Mouse (Mus musculus) myocyte (in vitro differentiated cells): Measurements from ENCODE around the gene Cldn3. TPM values are rescaled to one million over a fixed set of nuclear protein-coding genes. Genes with fewer than 3 reads are reported as not detected.

ENCODE experiments used
- H3K27me3 ChIP-seq: one replicate; pipeline ENCODE4 v1.6.1; 2011; ENCODE audit not compliant: control insufficient read depth, insufficient read depth, insufficient read length
- H3K36me3 ChIP-seq: one replicate; pipeline ENCODE4 v1.6.1; 2011; ENCODE audit not compliant: control insufficient read depth, insufficient read depth
- H3K4me2 ChIP-seq: one replicate; pipeline ENCODE4 v1.6.1; 2011; ENCODE audit warnings: low read depth, control low read depth
- H3K4me3 ChIP-seq: one replicate; pipeline ENCODE4 v1.5.1; 2011; ENCODE audit warnings: mild to moderate bottlenecking, control low read depth, moderate library complexity
- H3K79me2 ChIP-seq: one replicate; pipeline ENCODE4 v1.6.1; 2011; ENCODE audit not compliant: control insufficient read depth, insufficient read depth
- H3ac ChIP-seq: one replicate; pipeline ENCODE4 v1.6.1; 2011; ENCODE audit not compliant: control insufficient read depth, insufficient read length
- CEBPB ChIP-seq: IDR thresholded peaks from 2 replicates; pipeline ENCODE4 v1.6.1; 2011; ENCODE audit warnings: mild to moderate bottlenecking, moderate library complexity; ENCODE audit not compliant: poor library complexity, insufficient read depth, severe bottlenecking
- E2F4 ChIP-seq: IDR thresholded peaks from one replicate; pipeline ENCODE4 v1.6.1; 2011; ENCODE audit warnings: mild to moderate bottlenecking, control low read depth, moderate library complexity; ENCODE audit not compliant: insufficient read depth
- MAX ChIP-seq: IDR thresholded peaks from one replicate; pipeline ENCODE4 v1.6.1; 2011; ENCODE audit warnings: low read depth, mild to moderate bottlenecking, control low read depth
- MYOD1 ChIP-seq, 3 experiments: IDR thresholded peaks; one replicate each; pipeline ENCODE4 v1.6.1; 2011; ENCODE audit warnings: control low read depth in 2 of 3, low read depth in 2 of 3, mild to moderate bottlenecking in 2 of 3, moderate library complexity in 1 of 3; ENCODE audit not compliant: insufficient read length in 2 of 3, control insufficient read depth in 1 of 3
- MYOG ChIP-seq, 3 experiments: IDR thresholded peaks; one replicate each; pipeline ENCODE4 v1.6.1; 2011; ENCODE audit warnings: control low read depth in 2 of 3, low read depth in 2 of 3, mild to moderate bottlenecking in 2 of 3; ENCODE audit not compliant: insufficient read length in 2 of 3, control insufficient read depth in 1 of 3, insufficient read depth in 1 of 3
- POLR2A ChIP-seq: IDR thresholded peaks from one replicate; pipeline ENCODE4 v1.6.1; 2011; ENCODE audit warnings: low read depth, mild to moderate bottlenecking, control low read depth, moderate library complexity; ENCODE audit not compliant: insufficient read length
- POLR2AphosphoS2 ChIP-seq: IDR thresholded peaks from one replicate; pipeline ENCODE4 v1.6.1; 2011; ENCODE audit warnings: low read depth, control low read depth; ENCODE audit not compliant: insufficient read length
- REST ChIP-seq: IDR thresholded peaks from one replicate; pipeline ENCODE4 v1.6.1; 2011; ENCODE audit warnings: mild to moderate bottlenecking, control low read depth, moderate library complexity; ENCODE audit not compliant: insufficient read depth, insufficient read length
- SRF ChIP-seq: IDR thresholded peaks from one replicate; pipeline ENCODE4 v1.6.1; 2011; ENCODE audit warnings: low read depth; ENCODE audit not compliant: control insufficient read depth, insufficient read length
- TCF12 ChIP-seq: IDR thresholded peaks from one replicate; pipeline ENCODE4 v1.6.1; 2011; ENCODE audit warnings: mild to moderate bottlenecking, control low read depth; ENCODE audit not compliant: poor library complexity, insufficient read depth, severe bottlenecking
- TCF3 ChIP-seq: IDR thresholded peaks from one replicate; pipeline ENCODE4 v1.6.1; 2011; ENCODE audit warnings: low read depth, control low read depth; ENCODE audit not compliant: insufficient read length
- USF1 ChIP-seq: IDR thresholded peaks from one replicate; pipeline ENCODE4 v1.6.1; 2011; ENCODE audit warnings: low read depth, mild to moderate bottlenecking, control low read depth, moderate library complexity
- polyA plus RNA-seq: library from polyadenylated mRNA; unstranded; fragments of >200 nt; fragmentation: generic; extraction: Trizol; gene quantifications from one replicate; pipeline ENCODE4 v1.2.1, GENCODE M21; 2012; ENCODE audit warnings: missing spikeins

The Cldn3 gene
- polyA plus RNA-seq, 1 experiment = not detected

DNA sequence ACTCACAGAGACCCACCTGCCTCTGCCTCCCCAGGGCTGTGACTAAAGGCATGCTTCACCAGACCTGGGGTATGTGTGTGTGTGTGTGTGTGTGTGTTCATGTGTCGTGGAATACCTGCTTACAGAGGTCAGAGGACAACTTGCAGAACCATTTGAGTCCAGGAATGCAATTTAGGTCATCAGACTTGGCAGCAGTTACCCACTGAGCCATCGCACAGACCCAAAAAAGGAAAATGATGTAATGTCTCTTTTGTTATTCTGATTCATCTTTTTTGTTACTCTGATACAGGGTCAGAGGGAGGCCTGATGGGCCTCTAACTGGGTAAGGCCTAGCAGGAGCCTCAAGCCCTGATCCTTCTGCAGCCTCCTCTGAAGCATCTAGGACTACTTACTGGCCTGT is 43.3 kb upstream of the Cldn3 start:
- Histone ChIP-seq H3K79me2 (no peaks in the 10 kb centered on the region), H3K4me3 (no peak overlapping the region), H3K36me3 (no peaks in the 10 kb centered on the region), H3ac (no peak overlapping the region), H3K4me2 (no peak overlapping the region), H3K27me3 (no peaks in the 10 kb centered on the region)
- peak; percentile 19 for TF ChIP-seq SRF
- no peak for TF ChIP-seq MYOD1 (IDR thresholded peaks at IDR 0.05; ENCODE audit: control insufficient read depth in 1 of 3, insufficient read length in 2 of 3, low read depth in 2 of 3)

DNA sequence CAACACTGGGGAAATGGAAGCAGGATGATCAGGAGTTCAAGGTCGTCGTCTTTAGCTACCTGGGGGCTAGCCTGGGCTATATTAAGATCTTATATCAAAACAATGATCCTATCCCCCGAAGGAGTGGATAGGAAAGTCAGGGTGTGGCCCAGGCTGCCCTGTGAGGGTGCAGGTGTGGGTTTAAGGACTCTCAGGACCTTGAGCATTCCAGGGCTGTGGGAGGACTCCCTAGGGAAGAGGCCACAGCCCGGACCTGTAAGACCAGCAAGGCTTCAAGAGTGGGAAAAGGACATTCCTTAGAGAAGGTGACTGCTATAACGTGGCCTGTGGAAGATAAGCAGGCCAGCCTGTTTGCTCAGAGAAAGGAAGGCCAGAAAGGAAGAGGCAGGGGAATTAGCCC is 41.8 kb upstream of the Cldn3 start:
- Histone ChIP-seq H3K79me2 (no peaks in the 10 kb centered on the region), H3K27me3 (no peaks in the 10 kb centered on the region), H3K36me3 (no peaks in the 10 kb centered on the region), H3K4me2 (no peak overlapping the region), H3ac (no peak overlapping the region), H3K4me3 (no peak overlapping the region)
- TF ChIP-seq MYOD1 (IDR thresholded peaks at IDR 0.05; ENCODE audit: control insufficient read depth in 1 of 3, insufficient read length in 2 of 3, low read depth in 2 of 3) (no peak), SRF (no peak), POLR2AphosphoS2 (no peak), MAX (no peak), TCF3 (no peak), USF1 (no peak), REST (no peak), E2F4 (no peak), MYOG (IDR thresholded peaks at IDR 0.05; ENCODE audit: control insufficient read depth in 1 of 3, insufficient read depth in 1 of 3, insufficient read length in 2 of 3, low read depth in 2 of 3) (no peak), TCF12 (no peak), CEBPB (no peak), POLR2A (no peak)

- H3K4me3 ChIP-seq = no peak overlapping the region
- TF ChIP-seq MAX = no peak
- no peak for TF ChIP-seq REST
- no peak for TF ChIP-seq TCF3
- no peak for TF ChIP-seq E2F4
- TF ChIP-seq POLR2AphosphoS2 = no peak
- TF ChIP-seq USF1 = no peak
- no peak for TF ChIP-seq TCF12
- TF ChIP-seq MYOD1 (IDR thresholded peaks at IDR 0.05; ENCODE audit: control insufficient read depth in 1 of 3, insufficient read length in 2 of 3, low read depth in 2 of 3) = no peak
- TF ChIP-seq MYOG (IDR thresholded peaks at IDR 0.05; ENCODE audit: control insufficient read depth in 1 of 3, insufficient read depth in 1 of 3, insufficient read length in 2 of 3, low read depth in 2 of 3) = no peak
- no peak overlapping the region for H3K4me2 ChIP-seq
- H3ac ChIP-seq = no peak overlapping the region
- H3K79me2 ChIP-seq = no peaks in the 10 kb centered on the region
- no peaks in the 10 kb centered on the region for H3K36me3 ChIP-seq
- H3K27me3 ChIP-seq = no peaks in the 10 kb centered on the region
These were observed 40.6 kb upstream of the Cldn3 start for GRCm38 (mm10) chr5:134945266-134945959.

DNA sequence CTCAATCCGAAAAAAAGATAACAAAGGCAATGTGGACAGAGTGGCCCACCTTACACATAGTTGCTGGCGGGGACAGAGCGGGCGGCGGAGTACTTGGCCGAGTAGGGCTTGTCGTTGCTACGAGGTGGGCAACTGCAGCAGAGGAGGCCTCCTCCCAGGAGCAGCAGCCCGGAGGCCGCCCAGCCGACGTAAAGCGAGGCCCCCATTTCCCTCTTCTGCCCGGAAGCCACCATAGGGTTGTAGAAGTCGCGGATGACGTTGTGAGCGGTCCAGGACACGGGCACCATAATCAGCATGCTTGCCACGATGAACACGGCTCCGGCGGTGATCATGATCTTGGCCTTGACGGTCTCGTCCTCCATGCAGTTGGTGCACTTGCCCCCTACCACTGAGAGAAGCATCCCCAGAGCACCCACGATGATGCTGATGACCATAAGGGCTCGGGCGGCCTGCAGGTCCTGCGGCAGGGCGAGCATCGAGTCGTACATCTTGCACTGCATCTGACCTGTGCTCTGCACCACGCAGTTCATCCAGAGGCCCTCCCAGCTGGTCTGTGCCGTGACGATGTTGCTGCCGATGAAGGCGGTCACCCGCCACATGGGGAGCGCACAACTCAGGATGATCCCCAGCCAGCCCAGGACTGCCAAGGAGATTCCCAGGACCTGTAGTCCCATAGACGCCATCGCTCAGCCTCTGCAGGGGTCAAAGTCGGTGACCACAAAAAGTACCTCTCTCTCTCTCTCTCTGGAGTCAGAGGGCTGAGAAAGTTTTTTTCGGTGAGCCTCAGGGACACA is 39.8 kb upstream of the Cldn3 start:
- Histone ChIP-seq H3K36me3 (no peaks in the 10 kb centered on the region), H3K4me3 (no peak overlapping the region), H3K4me2 (no peak overlapping the region), H3K27me3 (no peaks in the 10 kb centered on the region), H3ac (no peak overlapping the region), H3K79me2 (no peaks in the 10 kb centered on the region)
- TF ChIP-seq MYOG (IDR thresholded peaks at IDR 0.05; ENCODE audit: control insufficient read depth in 1 of 3, insufficient read depth in 1 of 3, insufficient read length in 2 of 3, low read depth in 2 of 3) (no peak), POLR2AphosphoS2 (no peak), REST (no peak), SRF (no peak), MAX (no peak), E2F4 (no peak), CEBPB (no peak), TCF12 (no peak), POLR2A (no peak), MYOD1 (IDR thresholded peaks at IDR 0.05; ENCODE audit: control insufficient read depth in 1 of 3, insufficient read length in 2 of 3, low read depth in 2 of 3) (no peak), USF1 (no peak), TCF3 (no peak)

- Histone ChIP-seq H3K36me3 (no peaks in the 10 kb centered on the region), H3K4me3 (no peak within 1 kb of the TSS), H3K79me2 (no peaks in the 10 kb centered on the region), H3ac (no peak within 1 kb of the TSS), H3K27me3 (no peaks in the 10 kb centered on the region), H3K4me2 (no peak within 1 kb of the TSS)
- no peak for TF ChIP-seq REST
- TF ChIP-seq TCF12 = no peak
- TF ChIP-seq MAX = no peak
- TF ChIP-seq USF1 = no peak
- no peak for TF ChIP-seq POLR2AphosphoS2
These were observed 39.2 kb upstream of the Cldn3 start, which contains the start of gene Cldn4 for GRCm38 (mm10) chr5:134946857-134947255. Gene Cldn4, minus strand, starts transcription at chr5:134946934.
